Mouse (Mus musculus): Measurements from ENCODE around the gene Madd. TPM values are rescaled to one million over a fixed set of nuclear protein-coding genes. Genes with fewer than 3 reads are reported as not detected.

Madd gene
- polyA plus RNA-seq, 1 experiment: 152 TPM

- Histone ChIP-seq H3K4me3 (ENCODE audit: insufficient read depth, low read length) (peak overlapping the region; percentile 9), H3K27ac (ENCODE audit: insufficient read depth, low read length) (no peak overlapping the region), H3K4me1 (ENCODE audit: control insufficient read depth, insufficient read depth, low read length) (peaks cover 3% of the 10 kb centered on the region; the same call in 1 of the 2 replicates)
- TF ChIP-seq POLR2A (IDR thresholded peaks at IDR 0.05; ENCODE audit: extremely low read depth, insufficient read depth, low read length) (no peak), CTCF (IDR thresholded peaks at IDR 0.05; ENCODE audit: extremely low read depth, insufficient read depth, low read length) (no peak)
These were observed 2.9 kb downstream of the Madd start for GRCm38 (mm10) chr2:91180706-91181105.

DNA sequence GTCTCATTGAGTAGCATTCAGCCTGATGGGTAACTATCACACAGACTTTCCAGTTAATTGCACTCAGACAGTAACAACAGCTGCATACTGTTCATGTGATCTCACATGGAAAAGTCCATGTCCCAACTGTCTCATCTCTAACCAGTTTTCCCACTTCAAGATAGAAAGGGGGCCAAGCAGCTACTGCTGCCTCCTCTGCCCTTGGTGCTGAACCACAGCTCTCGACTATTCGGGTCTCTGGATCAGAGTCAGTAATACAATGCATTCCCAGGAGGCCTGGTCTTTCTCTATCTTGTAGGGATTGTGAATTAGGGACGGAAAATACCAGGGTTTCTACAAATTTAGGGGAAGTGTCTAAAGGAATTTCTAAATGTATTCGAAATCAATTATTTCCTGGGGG is 3.8 kb downstream of the Madd start:
- Histone ChIP-seq H3K4me1 (ENCODE audit: control insufficient read depth, insufficient read depth, low read length) (peaks cover 3% of the 10 kb centered on the region; the same call in 1 of the 2 replicates), H3K4me3 (ENCODE audit: insufficient read depth, low read length) (peak overlapping the region; percentile 21; the same call in 1 of the 2 replicates), H3K27ac (ENCODE audit: insufficient read depth, low read length) (no peak overlapping the region)
- no peak for TF ChIP-seq POLR2A (IDR thresholded peaks at IDR 0.05; ENCODE audit: extremely low read depth, insufficient read depth, low read length)
- TF ChIP-seq CTCF (IDR thresholded peaks at IDR 0.05; ENCODE audit: extremely low read depth, insufficient read depth, low read length): no peak

- no peak for TF ChIP-seq POLR2A (IDR thresholded peaks at IDR 0.05; ENCODE audit: extremely low read depth, insufficient read depth, low read length)
- TF ChIP-seq CTCF (IDR thresholded peaks at IDR 0.05; ENCODE audit: extremely low read depth, insufficient read depth, low read length): no peak
- Histone ChIP-seq H3K4me1 (ENCODE audit: control insufficient read depth, insufficient read depth, low read length) (peaks cover 2% of the 10 kb centered on the region; the same call in 1 of the 2 replicates), H3K4me3 (ENCODE audit: insufficient read depth, low read length) (no peak overlapping the region), H3K27ac (ENCODE audit: insufficient read depth, low read length) (no peak overlapping the region)
These were observed 7.4 kb downstream of the Madd start for GRCm38 (mm10) chr2:91176234-91176633.

- Histone ChIP-seq H3K27ac (ENCODE audit: insufficient read depth, low read length) (no peak overlapping the region), H3K4me3 (ENCODE audit: insufficient read depth, low read length) (no peak overlapping the region), H3K4me1 (ENCODE audit: control insufficient read depth, insufficient read depth, low read length) (peaks cover 2% of the 10 kb centered on the region; the same call in 1 of the 2 replicates)
- TF ChIP-seq POLR2A (IDR thresholded peaks at IDR 0.05; ENCODE audit: extremely low read depth, insufficient read depth, low read length): no peak
- TF ChIP-seq CTCF (IDR thresholded peaks at IDR 0.05; ENCODE audit: extremely low read depth, insufficient read depth, low read length): no peak
These were observed 8.1 kb downstream of the Madd start for GRCm38 (mm10) chr2:91175490-91175889.

- no peak overlapping the region for H3K27ac ChIP-seq (ENCODE audit: insufficient read depth, low read length)
- no peak for TF ChIP-seq POLR2A (IDR thresholded peaks at IDR 0.05; ENCODE audit: extremely low read depth, insufficient read depth, low read length)
- TF ChIP-seq CTCF (IDR thresholded peaks at IDR 0.05; ENCODE audit: extremely low read depth, insufficient read depth, low read length): no peak
- no peaks in the 10 kb centered on the region for H3K4me1 ChIP-seq (ENCODE audit: control insufficient read depth, insufficient read depth, low read length)
- H3K4me3 ChIP-seq (ENCODE audit: insufficient read depth, low read length): no peak overlapping the region
These were observed 13.9 kb downstream of the Madd start for GRCm38 (mm10) chr2:91169587-91170322.

DNA sequence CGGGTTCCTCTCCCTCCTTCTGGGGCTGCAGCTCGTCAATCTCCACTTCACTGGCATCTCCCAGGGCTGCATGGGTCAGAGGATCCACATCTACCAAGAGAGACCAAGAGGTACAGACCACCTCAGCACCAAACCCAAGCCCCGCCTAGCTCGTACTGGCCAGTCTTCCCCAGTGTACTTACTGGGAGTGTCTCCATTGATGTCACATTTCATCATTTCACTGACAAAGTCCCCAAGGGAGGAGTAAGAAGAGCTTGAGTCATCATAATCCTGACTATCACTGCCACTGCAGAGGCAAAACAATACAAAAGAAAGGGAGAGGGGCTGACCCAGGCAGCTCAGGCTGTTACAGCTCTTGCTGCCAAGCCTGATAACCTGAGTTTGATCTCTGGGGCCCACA is 16.0 kb downstream of the Madd start:
- Histone ChIP-seq H3K27ac (ENCODE audit: insufficient read depth, low read length) (no peak overlapping the region), H3K4me3 (ENCODE audit: insufficient read depth, low read length) (no peak overlapping the region), H3K4me1 (ENCODE audit: control insufficient read depth, insufficient read depth, low read length) (no peaks in the 10 kb centered on the region)
- TF ChIP-seq CTCF (IDR thresholded peaks at IDR 0.05; ENCODE audit: extremely low read depth, insufficient read depth, low read length) (no peak), POLR2A (IDR thresholded peaks at IDR 0.05; ENCODE audit: extremely low read depth, insufficient read depth, low read length) (no peak)

DNA sequence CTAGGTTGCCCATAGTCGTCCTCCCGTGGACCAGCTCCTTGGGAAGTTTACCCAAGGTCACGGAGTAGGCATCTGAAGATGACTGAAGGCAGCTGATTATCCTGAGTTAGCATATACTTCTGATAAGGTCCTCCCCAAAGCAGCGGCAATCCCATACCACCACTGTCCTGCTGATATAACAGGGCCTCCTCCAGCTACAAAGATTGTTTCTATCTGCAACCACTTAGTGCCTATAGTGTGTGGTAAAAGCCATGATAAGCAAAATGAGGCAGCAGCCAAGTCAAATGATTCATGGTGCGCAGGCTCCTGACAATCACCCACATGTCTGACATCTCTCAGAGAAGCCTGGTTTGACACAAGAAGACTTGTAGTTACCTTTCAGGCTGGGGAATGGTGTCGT is 18.6 kb downstream of the Madd start:
- H3K27ac ChIP-seq (ENCODE audit: insufficient read depth, low read length): no peak overlapping the region
- H3K4me3 ChIP-seq (ENCODE audit: insufficient read depth, low read length): no peak overlapping the region
- H3K4me1 ChIP-seq (ENCODE audit: control insufficient read depth, insufficient read depth, low read length): no peaks in the 10 kb centered on the region
- TF ChIP-seq POLR2A (IDR thresholded peaks at IDR 0.05; ENCODE audit: extremely low read depth, insufficient read depth, low read length): no peak
- TF ChIP-seq CTCF (IDR thresholded peaks at IDR 0.05; ENCODE audit: extremely low read depth, insufficient read depth, low read length): no peak

DNA sequence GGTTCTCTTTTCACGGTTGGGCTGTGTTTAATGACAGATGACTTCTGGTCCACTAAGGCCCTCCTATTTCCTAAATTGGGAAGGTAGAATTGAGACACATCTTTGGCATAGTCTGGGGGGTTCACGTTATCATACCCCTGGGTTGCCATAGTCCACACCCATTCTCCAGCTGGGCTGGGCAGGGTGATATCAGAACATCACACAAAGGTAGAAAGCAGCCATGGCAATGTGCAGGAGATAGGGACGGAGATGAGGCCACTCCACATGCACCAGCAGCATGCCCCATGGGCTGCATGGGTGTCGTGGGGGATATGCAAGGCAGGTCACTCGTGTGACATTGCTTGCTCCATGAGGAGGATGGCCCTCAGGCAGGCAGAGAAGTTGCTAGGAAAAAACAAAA is 20.1 kb downstream of the Madd start:
- TF ChIP-seq POLR2A (IDR thresholded peaks at IDR 0.05; ENCODE audit: extremely low read depth, insufficient read depth, low read length) (no peak), CTCF (IDR thresholded peaks at IDR 0.05; ENCODE audit: extremely low read depth, insufficient read depth, low read length) (no peak)
- Histone ChIP-seq H3K27ac (ENCODE audit: insufficient read depth, low read length) (no peak overlapping the region), H3K4me1 (ENCODE audit: control insufficient read depth, insufficient read depth, low read length) (no peaks in the 10 kb centered on the region), H3K4me3 (ENCODE audit: insufficient read depth, low read length) (no peak overlapping the region)

DNA sequence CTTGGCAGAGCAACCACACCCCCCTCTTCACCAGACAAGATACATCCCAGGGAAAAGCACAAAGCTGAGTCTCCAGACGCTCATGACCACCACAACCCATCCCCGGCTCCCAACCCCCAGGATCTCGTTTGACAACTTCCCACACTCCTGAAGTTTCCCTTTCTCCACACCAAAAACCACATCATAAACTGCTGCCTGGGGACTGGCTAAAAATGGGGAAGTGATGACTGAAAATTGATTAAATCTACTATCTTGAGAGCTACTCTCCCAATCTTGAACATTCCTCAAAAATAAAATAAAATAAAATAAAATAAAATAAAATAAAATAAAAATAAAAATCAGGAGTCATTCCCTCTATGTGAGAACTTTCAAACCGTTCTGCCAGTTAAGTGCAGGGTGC is 20.7 kb downstream of the Madd start:
- no peak overlapping the region for H3K4me3 ChIP-seq (ENCODE audit: insufficient read depth, low read length)
- H3K27ac ChIP-seq (ENCODE audit: insufficient read depth, low read length): no peak overlapping the region
- no peaks in the 10 kb centered on the region for H3K4me1 ChIP-seq (ENCODE audit: control insufficient read depth, insufficient read depth, low read length)
- TF ChIP-seq CTCF (IDR thresholded peaks at IDR 0.05; ENCODE audit: extremely low read depth, insufficient read depth, low read length) (no peak), POLR2A (IDR thresholded peaks at IDR 0.05; ENCODE audit: extremely low read depth, insufficient read depth, low read length) (no peak)

DNA sequence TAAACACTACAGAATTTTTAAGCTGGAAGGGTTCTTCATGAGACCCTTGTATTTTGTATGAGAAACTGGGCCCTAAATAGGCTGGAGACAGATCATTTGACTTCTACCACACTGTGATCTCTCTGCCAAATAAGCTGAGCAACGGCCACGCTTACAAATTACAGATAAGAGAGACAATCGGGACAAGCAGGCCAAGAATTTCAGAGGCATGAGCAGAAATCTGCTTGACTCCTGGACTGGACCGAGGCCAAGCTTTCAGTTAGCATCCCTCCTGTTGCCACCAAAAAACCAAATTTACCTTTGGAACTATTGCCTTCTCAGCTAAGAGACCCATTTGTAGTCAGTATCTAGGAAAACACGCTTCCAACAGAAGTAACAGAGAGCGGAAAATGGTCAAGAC is 23.0 kb downstream of the Madd start:
- Histone ChIP-seq H3K4me1 (ENCODE audit: control insufficient read depth, insufficient read depth, low read length) (no peaks in the 10 kb centered on the region), H3K27ac (ENCODE audit: insufficient read depth, low read length) (no peak overlapping the region), H3K4me3 (ENCODE audit: insufficient read depth, low read length) (no peak overlapping the region)
- TF ChIP-seq CTCF (IDR thresholded peaks at IDR 0.05; ENCODE audit: extremely low read depth, insufficient read depth, low read length) (no peak), POLR2A (IDR thresholded peaks at IDR 0.05; ENCODE audit: extremely low read depth, insufficient read depth, low read length) (no peak)

Data from cortical plate, adult 2 months (tissue).